Mouse (Mus musculus) heart, postnatal 0 days (tissue): Measurements from ENCODE around the gene Acoxl.

ENCODE experiments used
- CTCF ChIP-seq: IDR thresholded peaks from 2 replicates; pipeline ENCODE4 v1.5.1; 2016; ENCODE audit warnings: antibody characterized with exemption, control low read depth, low read depth
- EP300 ChIP-seq: IDR thresholded peaks from 2 replicates; pipeline ENCODE4 v1.6.1; 2016; ENCODE audit warnings: antibody characterized with exemption, low read depth

DNA sequence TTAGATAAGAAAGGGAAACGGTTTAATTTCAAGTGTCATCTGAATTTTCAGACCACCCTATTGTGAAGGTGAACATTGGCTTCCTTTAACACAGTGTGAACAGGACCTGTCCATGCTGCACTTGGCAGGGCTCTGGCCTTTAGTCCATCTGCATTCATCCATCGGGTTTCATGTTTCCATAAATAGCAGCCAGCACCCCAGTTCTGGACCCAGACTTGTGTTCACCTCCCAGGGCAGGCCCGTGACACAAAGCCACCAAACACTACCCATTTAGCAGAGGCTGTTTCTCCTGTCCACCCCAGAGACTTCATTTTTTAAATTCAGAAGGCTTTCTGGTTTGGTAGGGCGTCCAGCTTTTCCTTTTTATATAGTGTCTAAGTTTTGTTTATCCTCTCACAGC is 92.9 kb downstream of the Acoxl start:
- no peak for TF ChIP-seq CTCF
- TF ChIP-seq EP300: no peak
